Mouse (Mus musculus) thymus, postnatal 36 days (tissue): ENCODE results near the gene Gm16253.

Experiments used
- DNase-seq, 2 experiments: peaks; one replicate each; pipeline ENCODE4 v3.0.0; 2022; ENCODE audit warnings: mixed read lengths in 2 of 2

Gm16253 gene

DNA sequence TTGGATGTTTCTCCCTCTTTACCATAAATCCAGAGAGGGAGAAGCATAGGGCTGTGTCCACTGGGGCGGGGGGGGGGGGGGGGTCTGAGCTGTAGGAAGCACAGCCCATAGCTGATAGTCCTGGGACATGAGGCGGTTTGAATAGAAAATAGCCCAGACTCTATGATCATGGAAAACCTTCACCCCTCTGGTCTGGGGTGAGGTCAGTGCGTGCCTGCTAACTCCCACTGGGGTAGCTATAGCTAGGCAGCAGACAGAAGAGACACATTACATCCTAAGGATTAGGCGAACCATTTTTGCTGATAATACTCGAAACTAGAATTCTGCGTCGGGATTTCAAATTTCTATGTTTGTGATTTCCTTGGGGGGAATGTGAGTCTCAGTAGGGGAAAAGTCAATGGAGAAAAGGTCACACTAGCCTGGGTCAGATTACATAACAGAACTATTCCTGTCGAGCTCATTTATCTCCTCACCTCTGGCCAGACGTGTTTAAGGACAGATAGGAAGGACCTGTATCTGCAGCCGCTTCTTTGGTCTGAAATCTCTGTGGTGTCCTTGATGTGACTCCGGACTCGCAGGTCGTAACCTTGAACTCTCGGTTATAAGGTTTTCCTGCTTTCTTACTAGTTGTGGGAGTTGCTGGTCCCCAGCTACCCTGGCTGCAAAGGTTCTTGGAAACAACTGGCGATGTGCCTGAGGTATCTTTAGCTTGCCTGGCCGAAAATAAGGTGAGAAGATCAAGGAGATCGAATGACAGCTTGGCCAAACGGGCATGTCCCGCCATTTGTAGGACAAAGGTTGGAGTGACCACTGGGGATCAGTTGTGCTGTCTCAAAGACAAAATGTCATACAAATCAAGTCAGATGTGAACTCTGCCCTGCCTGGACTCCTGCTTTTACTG lies 2.9 kb upstream of the Gm16253 start:
- no peak for DNase-seq

- no peak for DNase-seq
Observed at GRCm38 (mm10) chr3:96575272-96575984, 1.4 kb upstream of the Gm16253 start.

DNA sequence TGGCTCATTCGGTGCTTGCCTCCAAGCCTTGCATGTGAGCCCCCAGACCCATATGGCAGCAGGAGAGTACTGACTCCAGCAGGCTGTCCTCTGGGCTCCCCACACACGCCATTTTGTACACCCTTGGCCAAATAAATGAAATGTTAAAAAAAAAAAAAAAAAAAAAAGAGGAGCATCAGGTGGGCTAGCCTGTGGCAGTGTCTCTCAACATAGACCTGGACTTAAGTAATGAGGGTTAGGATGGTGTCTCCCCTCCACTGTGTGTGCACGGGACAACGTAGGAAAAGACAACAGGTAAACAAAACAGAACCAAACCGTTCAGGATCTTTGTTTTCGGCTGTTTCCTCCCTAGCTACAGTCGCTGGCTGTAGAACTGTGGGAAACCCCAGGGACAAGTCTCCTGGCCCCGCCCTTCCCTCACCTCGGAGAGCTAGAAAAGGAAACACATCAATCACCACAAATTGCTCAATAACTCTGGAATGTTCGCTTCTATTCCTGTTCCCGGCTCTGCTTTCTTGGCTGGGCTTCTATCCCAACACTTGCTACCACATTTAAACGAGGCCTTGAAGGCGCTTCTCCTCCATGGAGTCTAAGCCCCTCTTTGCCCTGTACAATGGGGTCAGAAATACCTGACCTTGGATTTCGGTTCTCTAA lies 652 bp upstream of the Gm16253 start:
- DNase-seq: no peak

GRCm38 (mm10) chr3:96577566-96577965 lies 782 bp downstream of the Gm16253 start:
- DNase-seq: no peak

- DNase-seq: no peak
Observed at GRCm38 (mm10) chr3:96578561-96579238, 1.9 kb downstream of the Gm16253 start.

GRCm38 (mm10) chr3:96579239-96579750 lies 2.5 kb downstream of the Gm16253 start:
- DNase-seq: no peak

GRCm38 (mm10) chr3:96579885-96580454 lies 3.2 kb downstream of the Gm16253 start:
- DNase-seq: peak; percentile 88 to 90

- DNase-seq: no peak
Observed at GRCm38 (mm10) chr3:96581141-96581540, 4.4 kb downstream of the Gm16253 start.

DNA sequence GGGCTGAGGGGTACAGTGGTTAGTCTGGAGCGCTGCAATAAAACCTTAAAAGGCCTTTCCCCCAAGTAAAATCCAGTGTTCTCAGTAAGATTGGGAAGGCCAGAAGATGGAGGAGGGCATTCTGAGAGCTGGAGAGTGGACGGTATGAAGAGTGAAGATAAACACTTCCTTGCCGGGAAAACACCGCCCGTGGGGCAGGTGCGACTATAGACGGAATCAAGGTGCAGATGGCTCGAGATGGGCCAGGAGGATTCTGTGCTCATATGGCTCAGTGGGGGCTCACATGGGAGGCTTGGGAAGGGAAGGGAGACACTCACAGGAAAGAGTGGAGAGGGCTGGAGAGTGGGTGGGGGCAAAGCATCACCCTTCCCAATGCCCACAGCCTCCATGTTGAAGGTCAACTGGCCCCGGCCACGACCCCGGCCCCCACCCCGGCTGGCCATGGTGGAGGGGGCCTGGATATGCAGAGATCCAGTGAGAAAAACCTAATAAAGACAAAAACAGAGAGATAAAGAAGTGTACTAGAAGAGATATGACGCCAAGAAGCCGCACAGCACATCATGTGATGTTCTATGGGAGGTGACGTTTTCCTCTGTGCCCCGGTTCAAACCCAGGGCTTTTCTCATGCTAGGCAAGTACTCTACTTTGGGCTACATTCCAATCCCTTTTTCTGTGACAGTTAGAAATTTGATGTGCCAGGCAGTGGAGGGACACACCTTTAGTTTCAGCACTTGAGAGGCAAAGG lies 5.2 kb downstream of the Gm16253 start:
- no peak for DNase-seq

- no peak for DNase-seq
Observed at GRCm38 (mm10) chr3:96583386-96583785, 6.6 kb downstream of the Gm16253 start.

- DNase-seq: no peak
Observed at GRCm38 (mm10) chr3:96590657-96591056, 13.9 kb downstream of the Gm16253 start.

DNA sequence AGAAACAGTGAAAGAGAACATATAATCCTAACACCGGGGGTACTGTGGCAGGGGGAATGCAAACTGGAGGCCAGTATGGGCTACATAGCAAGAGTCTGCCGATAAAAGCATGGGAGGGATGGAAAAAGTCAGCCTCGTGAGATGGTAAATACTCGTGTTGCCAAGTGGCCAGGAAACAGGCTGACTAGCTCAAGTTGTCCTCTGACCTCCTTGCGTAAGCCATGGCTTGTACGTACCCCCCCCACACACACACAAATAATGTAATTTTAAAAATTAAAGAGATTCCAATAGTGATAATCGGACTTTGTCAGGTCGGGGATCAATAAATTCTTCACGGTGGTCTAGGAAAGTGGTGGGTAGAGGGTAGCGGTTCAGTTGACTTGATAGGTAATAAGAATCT lies 16.6 kb downstream of the Gm16253 start:
- no peak for DNase-seq

GRCm38 (mm10) chr3:96593790-96594560 lies 17.2 kb downstream of the Gm16253 start, which contains the start of gene Polr3gl:
TSS of gene Polr3gl (minus strand) at chr3:96594181.
- DNase-seq: peak; percentile 95

- DNase-seq: no peak
Observed at GRCm38 (mm10) chr3:96594851-96595250, 18.1 kb downstream of the Gm16253 start.

DNA sequence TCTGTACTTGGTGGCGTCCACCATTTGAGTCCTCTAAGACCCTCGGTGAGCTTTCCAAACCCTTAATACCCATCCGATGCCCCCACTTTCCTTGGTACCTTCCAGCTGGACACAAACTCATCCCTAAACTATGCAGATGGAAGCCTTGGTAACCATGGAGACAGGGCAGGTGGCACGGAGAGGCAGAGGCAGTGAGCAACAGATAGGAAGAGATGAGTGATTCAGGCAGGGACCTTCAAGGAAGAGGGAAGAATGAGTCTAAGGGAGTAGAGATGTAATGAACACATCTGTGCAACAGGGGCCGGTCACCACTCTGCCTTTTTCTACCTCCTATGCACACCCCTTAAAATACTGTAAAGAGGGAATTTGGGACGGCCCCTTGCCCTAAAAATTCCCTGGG lies 18.9 kb downstream of the Gm16253 start:
- DNase-seq: no peak

DNA sequence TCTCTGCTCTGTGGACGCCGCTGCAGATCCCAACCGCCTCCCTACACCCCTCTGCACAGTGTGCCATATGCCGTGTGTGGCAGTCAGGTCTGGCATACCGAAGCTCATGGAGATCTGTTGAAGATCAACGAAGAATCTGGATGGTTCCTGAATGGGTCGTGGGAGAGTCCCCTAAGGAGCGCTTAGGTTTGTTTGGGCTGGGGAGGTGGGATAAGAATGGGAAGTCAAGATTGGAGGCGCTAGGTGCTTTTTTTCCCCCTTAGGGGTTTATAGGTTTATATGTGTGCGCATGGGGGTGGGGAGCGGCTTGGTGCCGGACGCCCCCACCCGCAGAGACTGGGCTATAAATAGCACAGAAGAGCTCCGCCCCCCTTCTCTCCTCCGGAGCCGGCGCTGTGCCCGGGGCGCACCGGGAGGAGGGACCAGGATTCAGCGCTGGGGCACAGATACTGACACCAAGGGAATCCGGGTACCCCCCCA lies 19.5 kb downstream of the Gm16253 start, which contains the start of gene Ankrd34a:
TSS of gene Ankrd34a (plus strand) at position 409 of the 480 bp plus-strand sequence.
- DNase-seq: peak in 1 of 2 experiments; percentile 32

- no peak for DNase-seq
Observed at GRCm38 (mm10) chr3:96596855-96597254, 20.1 kb downstream of the Gm16253 start.

GRCm38 (mm10) chr3:96597435-96597891 lies 20.7 kb downstream of the Gm16253 start:
- DNase-seq: no peak

DNA sequence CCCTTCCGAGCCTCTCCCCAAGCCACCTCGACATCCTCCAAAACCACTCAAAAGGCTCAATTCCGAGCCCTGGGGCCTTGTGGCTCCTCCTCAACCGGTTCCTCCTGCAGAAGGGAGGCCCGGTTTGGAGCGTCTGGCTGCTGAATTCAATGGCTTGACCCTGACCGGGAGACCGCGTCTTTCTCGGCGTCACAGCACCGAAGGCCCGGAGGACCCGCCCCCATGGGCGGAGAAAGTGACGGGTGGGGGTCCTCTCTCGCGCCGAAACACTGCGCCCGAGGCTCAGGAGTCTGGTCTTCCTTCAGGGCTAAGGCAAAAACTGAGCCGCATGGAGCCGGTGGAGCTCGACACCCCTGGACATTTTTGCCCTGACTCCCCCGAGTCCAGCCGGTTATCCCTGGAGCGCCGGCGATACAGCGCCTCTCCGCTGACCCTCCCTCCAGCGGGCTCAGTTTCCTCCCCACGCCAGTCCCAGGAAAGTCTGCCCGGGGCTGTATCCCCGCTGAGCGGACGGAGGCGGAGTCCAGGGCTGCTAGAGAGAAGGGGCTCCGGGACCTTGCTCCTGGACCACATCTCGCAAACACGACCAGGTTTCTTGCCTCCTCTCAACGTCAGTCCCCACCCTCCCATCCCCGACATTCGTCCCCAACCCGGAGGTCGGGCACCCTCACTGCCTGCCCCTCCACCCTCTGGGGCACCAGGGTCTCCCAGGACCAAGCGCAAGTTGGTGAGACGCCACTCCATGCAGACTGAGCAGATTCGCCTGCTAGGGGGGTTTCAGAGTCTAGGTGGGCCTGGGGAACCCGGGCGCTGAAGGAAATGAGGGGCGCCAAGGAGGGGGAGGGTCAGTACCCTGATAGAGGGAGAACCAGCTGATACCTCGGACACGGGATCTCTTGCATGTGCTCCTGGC lies 21.6 kb downstream of the Gm16253 start:
- DNase-seq: peak; percentile 8 to 29
